Mouse (Mus musculus) ES-Bruce4 (cell line): ENCODE measurements at regions not wholly inside any gene's neighbourhood (a gene's known extent, or its start where the extent isn't known, plus 50 kb on each side); places are given as distances from the start of the nearest gene placed in this dataset.

Experiments used
- CTCF ChIP-seq: IDR thresholded peaks from one replicate; pipeline ENCODE4 v1.8.1; 2011; ENCODE audit warnings: low read depth, low read length
- EP300 ChIP-seq: IDR thresholded peaks from 2 replicates; pipeline ENCODE4 v1.6.1; 2011; ENCODE audit warnings: low read depth, low read length; ENCODE audit not compliant: insufficient read depth

DNA sequence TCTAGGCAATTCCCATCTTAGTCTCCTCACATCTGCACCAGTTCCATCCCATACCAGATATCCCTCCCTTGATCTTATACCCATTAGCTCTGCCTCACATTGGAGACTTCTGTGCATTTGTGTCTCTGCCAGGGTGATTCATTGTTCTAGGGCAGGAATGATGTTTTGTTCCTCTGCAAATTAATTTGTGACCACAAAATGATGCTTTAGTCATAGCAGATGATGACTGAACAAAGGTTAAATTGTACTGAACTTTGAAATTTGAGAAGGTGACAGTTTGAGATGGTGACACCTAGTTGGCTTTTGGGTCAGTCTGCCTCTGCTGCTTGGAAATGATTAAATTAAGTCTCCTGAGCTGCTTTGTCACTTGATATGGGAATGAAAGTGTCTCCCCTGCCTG lies 248.8 kb upstream of the Tbl1xr1 start:
- no peak for TF ChIP-seq CTCF
- TF ChIP-seq EP300 = no peak
